Mouse (Mus musculus) frontal cortex, postnatal 14 days (tissue): Measurements from ENCODE around the gene Psmg4.

Experiments
- DNase-seq, 2 experiments: peaks; one replicate each; pipeline ENCODE4 v3.0.0; 2022; ENCODE audit warnings: low spot score in 2 of 2

Psmg4 gene

DNA sequence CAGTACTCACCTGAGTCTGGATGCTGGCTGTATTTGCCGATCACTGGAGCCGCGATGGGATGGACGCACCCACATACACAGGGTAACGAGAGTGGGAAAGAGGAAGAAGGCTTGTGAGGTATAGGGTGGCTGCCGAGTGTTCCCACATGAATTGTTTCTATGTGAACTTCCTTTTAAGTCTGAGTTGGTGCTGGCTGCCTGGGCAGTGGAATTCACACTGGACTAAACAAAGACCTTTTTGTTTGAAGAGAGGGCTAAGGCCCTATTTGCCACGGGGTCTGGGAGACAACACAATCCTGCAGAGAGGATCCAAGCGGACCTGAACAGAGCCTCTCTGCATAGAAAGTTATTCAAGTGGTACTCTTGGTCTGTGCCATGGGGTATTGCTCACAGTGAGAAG, 30.6 kb downstream of the Psmg4 start:
- DNase-seq = no peak

DNA sequence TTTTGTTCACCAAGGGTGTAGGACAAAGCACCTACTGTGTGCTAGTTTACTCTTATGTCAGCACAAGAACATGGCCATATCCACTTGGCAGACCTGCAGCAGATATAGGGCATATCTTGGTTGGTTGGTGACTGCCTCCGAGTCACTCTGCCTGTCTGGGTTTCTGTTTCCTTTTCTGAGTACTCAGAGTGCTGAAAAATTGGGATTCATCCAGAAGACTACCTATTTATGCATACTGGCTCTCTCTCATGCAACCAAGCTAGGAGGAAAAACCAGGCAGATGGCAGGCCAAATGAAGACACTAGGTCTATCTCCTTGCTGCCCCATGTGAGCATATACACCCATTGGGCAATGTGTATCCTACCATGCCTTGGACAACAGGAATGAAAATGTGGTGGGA, 32.9 kb downstream of the Psmg4 start:
- no peak for DNase-seq

DNA sequence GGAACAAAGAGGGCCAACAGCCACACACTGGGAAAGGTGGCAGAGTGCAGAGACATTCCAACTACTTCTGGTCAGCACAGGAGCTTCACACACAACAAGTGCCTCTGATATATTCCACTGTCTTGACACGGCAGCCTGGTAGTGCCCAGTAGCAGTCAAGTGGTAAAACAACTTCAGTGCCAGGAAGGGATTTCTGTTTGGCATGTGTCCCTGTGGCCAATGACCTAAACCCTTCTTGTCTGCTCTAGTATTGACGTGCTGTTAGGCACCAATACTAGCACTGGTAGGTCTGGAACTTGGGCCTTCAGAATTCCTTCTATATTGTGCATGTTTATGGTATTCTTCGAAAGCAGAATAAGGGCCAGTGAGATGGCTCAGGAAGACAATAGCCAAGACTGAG, 42.5 kb downstream of the Psmg4 start:
- no peak for DNase-seq

DNA sequence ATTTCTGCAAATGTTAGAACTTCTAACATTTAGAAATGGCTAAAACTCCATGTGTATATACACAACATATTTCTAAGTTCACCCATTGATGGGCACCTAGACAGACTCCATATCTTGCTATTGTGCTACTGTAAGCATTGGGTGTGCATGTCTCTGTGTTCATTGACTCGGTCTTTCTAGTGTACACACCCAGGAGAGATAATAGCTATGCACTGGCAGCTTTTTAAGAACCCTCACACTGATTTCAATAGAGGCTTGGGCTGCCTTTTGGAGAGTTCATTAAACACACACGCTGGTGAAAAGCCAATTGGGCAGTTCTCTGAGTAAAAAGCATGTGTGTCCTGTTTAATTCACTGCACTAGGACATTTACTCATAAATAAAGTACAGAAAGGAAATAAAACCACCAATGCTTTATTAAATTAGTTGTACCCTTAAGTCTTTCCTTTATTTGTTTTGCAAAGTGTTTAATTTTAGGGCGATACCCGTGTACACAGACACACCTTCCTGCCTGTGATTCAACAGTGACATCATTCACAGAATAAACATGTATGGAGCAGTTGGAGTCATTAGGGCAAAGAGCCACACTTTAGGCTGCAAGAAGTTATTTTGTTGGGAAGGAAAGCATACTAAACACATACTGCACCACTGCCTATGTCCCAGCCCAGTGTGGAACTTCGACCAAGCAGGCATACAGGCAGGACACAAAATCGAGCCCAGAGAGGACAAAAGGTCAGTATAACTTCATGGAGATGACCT, 45.1 kb downstream of the Psmg4 start:
- no peak for DNase-seq

DNA sequence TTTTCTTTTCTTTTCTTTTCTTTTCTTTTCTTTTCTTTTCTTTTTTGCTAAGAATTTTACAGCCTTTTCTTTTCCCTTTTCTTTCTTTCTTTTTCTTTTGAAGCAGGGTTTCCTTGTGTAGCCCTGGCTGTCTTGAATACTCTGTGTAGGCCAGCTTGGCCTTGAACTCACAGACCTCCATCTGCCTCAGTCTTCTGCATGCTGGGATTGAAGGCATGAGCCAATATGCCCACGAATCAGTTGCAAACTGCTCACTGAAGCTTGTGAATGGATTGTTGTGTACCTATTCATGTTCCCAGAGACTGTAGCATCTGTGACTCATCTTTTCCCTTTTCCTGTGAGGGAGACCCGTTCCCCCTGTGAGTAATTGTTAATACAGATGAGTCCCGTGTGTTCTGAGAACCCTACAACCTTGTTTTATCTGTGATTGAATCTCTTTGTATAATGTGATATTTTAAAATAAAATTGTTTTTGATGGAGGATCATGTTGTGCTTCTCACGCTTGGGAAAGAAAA, 48.6 kb downstream of the Psmg4 start:
- DNase-seq = no peak

DNA sequence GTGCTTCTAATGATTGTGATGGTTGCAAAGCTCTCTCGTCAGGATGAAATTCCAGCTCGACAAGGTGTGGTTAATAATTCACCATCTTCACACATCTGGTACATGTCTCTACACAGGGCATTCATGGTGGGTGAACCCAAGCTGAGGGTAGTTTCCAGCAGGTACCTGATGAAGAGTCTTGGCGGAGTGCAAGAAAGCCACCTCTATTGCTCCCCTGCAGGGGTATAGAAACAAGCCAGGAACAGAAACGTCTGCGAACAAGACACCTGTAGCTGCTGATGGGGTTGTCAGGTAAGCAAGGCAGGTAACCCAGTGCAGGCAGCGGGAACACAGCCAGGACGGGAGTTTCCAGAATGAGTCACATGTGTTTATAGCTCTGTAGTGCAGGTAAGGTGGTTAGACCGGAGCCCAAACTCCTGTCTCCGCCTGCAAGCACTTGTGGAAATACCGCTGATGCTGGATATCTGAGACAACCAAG, 50.0 kb downstream of the Psmg4 start:
- DNase-seq = no peak

DNA sequence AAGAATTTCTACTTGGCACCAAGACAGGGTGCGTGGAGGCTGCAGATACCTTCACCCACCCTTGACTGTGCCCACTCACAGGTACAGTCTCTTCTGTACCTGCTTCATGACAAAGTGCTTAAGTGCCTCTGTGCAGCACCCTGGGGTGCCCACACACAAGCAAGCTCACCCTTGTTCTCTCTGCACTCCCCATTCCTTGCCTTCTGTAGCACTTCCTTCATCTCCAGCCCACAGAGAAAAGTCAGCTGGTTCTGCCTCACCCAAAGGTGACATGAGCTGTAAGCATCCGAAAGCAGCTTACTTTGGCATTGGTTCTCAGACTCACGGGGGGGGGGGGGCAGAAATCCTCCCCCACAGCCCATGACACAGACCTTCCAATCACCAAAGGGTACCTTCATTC, 52.1 kb downstream of the Psmg4 start:
- no peak for DNase-seq

DNA sequence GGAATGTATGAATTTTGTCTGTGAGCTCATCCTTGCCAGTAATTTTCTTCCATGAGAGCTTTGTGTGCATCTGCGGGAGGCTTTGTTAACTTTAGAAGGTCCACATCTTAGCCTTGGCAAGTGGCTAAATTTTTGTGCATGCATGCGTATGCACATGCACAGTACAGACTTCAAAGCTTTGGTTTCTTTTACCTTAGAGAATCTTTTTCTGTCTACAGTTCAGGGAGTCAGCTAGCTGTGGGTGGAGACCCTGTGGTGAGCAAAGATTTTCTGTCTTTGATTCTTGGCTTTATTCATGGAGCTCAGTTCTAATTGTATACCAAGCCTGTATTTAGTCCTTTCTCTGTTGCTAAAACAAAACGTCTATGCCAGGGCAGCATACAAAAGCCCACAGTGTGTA, 56.0 kb downstream of the Psmg4 start:
- DNase-seq = no peak

DNA sequence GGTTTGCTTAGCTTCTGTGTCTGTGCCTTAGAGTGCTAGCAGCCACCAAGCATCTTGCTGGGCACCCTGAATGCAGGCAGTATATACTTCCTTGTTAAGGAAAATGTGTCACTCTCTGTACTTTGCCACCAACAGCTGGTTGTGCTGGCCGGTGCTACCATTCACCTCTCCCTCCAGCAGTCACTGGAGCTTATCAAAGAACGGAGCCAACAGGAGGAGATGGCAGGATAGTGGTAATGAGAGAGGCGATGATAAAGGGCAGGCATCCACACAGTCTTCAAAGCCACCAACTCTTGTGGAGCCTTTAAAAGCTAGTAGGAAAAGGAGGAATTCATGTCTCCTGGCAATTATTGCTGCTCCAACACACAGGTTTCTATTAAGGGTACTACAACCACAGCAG, 57.0 kb downstream of the Psmg4 start:
- DNase-seq = no peak

DNA sequence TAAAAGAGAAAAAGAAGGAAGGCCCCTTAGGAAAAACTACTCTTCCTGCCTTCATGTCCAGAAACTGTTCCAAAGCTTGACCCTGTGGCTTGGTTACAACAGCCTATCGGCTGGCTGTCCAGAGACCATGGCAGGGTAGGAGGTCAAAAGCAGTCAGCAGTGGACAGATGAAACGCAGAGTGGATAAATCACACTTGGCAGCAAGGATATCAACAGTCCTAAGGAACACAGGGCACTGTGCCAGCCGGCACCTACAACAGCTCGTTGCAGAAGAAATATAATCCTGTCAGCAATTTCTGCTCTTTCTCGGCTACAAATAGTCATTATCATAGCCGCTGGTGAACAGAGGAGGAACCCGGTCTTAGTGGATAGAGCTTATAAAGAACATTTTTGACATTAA, 60.2 kb downstream of the Psmg4 start:
- no peak for DNase-seq

DNA sequence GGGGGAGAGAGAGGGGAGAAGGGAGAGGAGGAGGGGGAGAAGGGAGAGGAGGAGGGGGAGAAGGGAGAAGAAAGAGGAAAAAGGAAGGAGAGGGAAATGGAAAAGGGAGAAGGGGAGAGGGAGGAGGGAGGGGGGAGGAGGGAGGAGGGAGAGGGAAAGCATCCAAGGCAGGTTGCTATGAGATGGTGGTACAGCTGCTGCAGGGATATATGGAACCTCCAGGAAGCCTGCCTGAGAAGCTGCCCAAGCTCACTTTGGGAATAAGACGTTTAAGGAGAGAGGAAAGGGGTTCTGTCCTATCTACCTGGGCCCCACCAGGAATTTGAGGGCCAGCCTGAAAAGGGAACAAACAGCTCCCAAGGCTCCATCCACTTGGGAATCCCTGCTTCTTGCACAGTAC, 64.2 kb downstream of the Psmg4 start:
- no peak for DNase-seq
